Mouse (Mus musculus): Measurements from ENCODE around the gene Gm960.

The Gm960 gene

GRCm38 (mm10) chr19:4698205-4698677 lies at the start of gene Gm960:
Gm960 (minus strand) TSS chr19:4698668.
- DNase-seq, result peak; percentile 91

DNA sequence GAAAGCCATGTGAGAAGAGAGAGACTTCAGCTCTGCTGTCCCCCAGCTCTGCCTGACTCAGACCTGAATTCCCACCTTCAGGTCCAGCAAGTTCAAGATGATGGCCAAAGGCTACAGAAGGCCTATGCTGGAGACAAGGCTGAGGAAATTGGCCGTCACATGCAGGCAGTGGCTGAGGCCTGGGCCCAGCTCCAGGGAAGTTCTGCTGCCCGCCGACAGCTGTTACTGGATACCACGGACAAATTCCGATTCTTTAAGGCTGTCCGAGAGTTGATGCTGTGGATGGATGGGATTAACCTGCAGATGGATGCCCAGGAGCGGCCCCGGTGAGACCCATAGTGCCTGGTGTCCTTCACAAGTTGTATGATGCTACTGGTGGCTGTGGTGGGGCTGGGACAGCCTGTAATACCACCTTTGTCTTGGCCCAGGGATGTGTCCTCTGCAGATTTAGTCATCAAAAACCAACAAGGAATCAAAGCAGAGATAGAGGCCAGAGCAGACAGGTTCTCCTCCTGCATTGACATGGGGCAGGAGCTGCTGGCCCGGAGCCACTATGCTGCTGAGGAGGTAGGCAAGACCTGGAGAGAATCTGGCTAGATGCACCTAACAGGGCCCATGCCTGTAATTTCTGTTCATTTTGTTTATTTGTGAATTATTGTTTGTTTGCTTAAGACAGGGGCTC lies 49.3 kb upstream of the Gm960 start:
- DNase-seq, result no peak

DNA sequence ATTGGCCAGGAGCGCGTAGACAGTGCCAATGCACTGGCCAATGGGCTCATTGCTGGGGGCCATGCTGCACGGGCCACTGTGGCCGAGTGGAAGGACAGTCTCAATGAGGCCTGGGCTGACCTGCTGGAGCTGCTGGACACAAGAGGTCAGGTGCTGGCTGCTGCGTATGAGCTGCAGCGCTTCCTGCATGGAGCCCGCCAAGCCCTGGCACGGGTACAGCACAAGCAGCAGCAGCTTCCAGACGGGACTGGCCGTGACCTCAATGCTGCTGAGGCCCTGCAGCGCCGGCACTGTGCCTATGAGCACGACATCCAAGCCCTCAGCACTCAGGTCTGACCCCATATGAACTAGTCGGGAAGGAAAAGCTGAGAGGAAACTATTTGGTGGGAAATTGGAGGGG lies 48.1 kb upstream of the Gm960 start:
- no peak for DNase-seq

DNA sequence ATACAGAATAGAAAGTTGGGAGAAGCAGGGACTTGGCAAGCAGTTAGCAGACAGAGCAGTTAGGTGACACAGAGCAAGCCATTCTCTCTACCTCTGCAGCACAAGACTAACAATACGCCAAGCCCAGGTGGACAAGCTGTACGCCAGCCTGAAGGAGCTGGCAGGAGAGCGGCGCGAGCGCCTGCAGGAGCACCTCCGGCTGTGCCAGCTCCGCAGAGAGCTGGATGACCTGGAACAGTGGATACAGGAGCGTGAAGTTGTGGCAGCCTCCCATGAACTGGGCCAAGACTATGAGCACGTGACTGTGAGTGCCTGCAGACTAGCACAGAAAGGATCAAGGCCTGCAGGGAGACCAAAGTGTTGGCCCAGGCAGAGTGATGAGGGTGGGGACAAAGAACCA lies 47.2 kb upstream of the Gm960 start:
- no peak for DNase-seq

DNA sequence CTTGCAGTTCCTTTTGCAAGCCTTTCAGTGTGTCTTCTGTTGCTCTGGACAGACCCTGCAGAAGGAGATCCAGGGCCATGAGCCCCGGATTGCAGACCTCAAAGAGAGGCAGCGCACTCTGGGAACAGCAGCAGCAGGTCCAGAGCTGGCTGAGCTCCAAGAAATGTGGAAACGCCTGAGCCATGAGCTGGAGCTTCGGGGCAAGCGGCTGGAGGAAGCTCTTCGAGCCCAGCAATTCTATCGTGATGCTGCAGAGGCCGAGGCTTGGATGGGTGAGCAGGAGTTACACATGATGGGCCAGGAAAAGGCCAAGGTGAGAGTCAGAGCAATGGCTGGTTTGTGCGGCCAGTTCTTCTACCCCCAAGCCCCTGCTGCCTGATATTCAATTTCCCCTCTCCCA lies 46.6 kb upstream of the Gm960 start:
- DNase-seq, result no peak

DNA sequence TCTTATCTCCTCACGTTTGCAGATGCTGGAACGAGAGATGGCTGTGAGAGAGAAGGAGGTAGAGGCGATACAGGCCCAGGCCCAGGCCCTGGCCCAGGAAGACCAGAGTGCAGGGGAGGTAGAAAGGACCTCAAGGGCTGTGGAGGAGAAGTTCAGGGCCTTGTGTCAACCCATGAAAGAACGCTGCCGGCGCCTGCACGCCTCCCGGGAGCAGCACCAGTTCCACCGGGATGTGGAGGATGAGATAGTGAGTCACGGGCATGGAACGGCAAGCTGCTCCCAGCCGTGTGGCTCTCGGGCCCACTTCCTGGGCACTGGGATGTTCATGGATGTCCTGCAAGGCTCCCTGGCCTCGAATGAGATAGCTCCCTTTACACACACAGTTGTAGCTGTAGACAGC lies 45.6 kb upstream of the Gm960 start:
- DNase-seq, result no peak

DNA sequence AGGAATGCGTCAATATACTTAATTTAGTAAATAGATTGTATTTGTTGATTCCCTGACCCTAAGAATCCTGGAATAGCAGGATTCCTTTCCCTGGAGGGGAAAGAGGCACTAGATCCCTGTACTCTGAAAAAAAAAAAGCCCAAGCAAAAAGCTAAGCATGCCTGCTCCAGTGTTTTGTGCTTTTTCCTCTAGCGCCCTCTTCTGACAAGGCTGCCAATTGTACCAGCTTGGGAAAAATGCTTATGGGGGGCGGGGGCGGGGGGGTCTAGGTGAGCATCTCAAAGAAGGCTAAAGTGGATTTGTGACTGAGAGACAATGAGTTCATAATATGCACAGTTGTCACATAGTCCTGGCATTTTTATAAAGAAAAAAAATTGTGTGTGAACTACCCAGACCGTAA lies 45.1 kb upstream of the Gm960 start:
- DNase-seq, result peak; percentile 79

- DNase-seq, result no peak
Measured at GRCm38 (mm10) chr19:4742229-4742628, 43.8 kb upstream of the Gm960 start.

DNA sequence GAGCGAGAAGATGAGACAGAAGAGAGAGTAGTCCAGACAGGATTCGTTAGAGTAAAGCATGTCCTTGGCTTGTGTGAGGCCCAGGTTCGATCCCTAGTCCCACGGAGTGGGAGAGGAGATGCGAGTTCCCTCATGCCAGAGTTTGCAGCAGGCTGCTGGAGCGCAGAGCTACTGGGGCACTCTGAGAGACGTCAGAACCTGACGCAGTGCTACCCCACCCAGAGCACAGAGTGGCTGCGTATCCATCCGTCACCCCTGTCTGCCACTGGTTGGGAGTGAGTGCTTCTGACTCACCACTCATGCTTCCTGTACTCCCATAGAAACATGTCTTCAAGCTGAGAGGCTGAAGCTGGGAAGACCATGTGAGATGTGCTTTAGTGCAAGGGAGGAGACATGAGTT lies 43.0 kb upstream of the Gm960 start:
- DNase-seq, result no peak

- DNase-seq, result no peak
Measured at GRCm38 (mm10) chr19:4739762-4740161, 41.3 kb upstream of the Gm960 start.

DNA sequence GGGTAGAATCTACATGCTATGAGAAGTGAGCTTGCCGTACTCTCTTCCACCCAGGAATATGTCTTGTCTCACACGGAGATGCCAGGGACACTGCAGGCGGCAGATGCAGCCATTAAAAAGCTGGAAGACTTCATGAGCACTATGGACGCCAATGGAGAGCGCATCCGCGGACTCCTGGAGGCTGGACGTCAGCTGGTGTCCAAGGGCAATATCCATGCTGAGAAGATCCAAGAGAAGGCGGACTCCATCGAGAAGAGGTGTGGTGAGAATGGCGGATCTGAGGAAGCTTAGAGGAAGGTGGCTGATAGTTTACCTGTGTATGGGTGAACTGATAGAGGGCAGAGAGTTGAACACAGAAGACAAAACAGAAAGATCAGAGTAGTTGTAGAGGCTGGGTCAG lies 40.6 kb upstream of the Gm960 start:
- DNase-seq, result no peak

- DNase-seq, result no peak
Measured at GRCm38 (mm10) chr19:4737866-4738265, 39.4 kb upstream of the Gm960 start.

GRCm38 (mm10) chr19:4733052-4733451 lies 34.6 kb upstream of the Gm960 start:
- no peak for DNase-seq

DNA sequence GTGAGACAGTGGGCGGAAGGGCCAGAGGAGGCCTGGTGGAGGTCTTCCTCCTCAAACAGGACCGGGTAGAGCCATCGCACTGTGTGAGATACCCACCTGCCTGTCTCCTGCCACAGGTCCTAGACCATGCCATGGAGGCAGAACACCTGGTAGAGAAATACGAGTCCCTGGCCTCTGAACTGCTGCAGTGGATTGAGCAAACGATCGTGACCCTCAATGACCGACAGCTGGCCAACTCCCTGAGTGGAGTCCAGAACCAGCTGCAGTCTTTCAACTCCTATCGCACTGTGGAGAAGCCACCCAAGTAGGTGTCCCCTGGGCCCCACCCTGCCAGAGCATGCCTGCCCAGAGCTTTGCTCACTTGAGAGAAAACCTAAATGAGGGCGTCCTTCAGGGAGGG lies 30.7 kb upstream of the Gm960 start:
- DNase-seq, result no peak

DNA sequence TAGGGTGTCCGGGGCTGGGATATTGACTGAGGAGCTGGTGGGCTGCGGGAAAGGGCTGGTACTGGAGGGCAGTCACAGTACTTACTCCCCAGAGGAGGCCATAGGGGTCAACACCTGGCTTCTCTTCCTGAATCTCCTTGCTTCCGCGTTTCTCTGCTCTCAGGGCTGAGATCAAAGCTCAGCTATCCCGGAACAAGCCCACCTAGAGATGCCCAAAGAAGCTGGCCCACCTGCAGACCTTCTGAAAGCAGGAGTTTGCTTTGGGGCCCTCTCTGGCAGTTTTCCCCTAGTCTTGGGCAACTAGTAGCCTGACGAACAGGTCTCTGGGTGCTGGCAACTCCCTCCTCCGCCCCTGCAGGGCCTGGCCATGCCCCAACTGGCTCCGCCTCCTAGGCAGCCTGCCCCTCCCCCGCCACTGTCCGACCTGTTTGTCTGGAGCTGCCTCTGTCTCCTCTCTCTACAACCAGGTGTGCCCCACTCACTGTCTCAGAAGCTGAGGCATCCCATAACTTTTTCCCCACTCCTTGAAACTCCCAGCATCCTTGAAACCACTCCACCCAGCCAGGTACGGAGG lies 22.3 kb upstream of the Gm960 start:
- DNase-seq, result no peak

DNA sequence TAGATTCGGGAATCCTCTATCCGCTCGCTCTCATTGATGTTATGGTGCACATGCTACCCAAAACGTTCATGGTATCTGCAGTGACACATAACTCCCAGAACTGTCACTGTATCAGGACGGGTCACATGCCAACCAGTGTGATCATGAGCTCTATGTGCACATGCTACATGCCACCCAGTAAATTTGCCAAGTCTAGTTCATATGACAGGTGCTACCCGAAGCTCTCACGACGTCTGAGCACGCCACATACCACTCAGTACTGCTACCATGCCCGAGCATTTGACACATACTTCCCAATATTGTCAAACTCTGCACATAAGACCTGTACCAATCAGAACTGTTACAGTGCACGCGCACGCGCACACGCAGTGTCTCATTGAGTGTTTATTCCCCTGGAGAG lies 21.6 kb upstream of the Gm960 start:
- no peak for DNase-seq

DNA sequence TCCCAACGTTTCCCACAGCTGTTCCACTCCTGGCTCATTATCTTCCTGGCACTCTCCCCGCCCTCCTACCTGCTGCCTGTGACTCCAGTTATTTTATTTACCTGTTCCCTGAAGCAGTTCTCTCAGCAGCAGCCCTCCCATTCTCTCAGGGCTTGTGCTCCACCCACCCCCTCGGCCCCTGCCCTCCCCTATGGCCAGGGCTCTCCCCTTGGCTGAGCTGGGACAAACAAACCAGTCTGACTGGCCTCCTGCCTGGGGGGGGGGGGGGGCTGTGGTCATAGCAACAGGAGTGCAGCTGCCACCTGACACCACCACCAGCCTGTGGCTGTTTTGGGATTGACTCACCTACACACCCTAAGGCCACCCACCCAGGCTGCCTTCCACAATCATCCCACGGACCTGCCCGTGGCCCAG lies 20.9 kb upstream of the Gm960 start:
- DNase-seq, result no peak

DNA sequence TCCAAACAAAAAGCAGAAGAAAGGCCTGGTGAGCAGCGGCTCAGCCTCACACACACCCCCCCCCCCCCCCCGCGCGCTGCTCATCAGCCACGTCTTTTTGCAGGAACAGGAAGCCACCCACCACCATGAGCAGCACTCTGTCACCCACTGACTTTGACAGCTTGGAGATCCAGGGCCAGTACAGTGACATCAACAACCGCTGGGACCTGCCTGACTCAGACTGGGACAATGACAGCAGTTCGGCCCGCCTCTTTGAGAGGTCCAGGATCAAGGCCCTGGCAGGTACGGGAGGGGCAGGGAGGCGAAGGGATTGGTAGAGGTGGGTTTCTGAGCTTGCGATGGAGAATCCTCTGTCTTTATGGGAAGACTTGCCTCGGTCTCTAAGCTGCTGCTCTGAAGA lies 20.2 kb upstream of the Gm960 start:
- no peak for DNase-seq

- DNase-seq, result no peak
Measured at GRCm38 (mm10) chr19:4717281-4717680, 18.8 kb upstream of the Gm960 start.

DNA sequence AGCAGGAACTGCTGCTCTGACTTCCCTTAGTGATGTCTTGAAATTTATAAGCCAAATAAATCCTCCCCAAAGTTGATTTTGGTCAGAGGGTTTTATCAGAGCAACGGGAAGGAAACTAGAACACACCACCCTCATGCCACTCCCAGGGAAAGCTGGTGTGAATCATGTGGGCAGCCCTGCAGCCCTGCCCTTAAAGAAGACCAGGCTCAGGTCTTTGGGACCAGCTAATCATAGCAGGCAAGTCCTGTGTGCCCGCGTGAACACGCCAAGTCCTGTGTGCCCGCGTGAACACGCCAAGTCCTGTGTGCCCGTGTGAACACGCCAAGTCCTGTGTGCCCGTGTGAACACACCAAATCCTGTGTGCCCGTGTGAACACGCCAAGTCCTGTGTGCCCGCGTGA lies 18.3 kb upstream of the Gm960 start:
- no peak for DNase-seq

GRCm38 (mm10) chr19:4713886-4714285 lies 15.4 kb upstream of the Gm960 start:
- no peak for DNase-seq

DNA sequence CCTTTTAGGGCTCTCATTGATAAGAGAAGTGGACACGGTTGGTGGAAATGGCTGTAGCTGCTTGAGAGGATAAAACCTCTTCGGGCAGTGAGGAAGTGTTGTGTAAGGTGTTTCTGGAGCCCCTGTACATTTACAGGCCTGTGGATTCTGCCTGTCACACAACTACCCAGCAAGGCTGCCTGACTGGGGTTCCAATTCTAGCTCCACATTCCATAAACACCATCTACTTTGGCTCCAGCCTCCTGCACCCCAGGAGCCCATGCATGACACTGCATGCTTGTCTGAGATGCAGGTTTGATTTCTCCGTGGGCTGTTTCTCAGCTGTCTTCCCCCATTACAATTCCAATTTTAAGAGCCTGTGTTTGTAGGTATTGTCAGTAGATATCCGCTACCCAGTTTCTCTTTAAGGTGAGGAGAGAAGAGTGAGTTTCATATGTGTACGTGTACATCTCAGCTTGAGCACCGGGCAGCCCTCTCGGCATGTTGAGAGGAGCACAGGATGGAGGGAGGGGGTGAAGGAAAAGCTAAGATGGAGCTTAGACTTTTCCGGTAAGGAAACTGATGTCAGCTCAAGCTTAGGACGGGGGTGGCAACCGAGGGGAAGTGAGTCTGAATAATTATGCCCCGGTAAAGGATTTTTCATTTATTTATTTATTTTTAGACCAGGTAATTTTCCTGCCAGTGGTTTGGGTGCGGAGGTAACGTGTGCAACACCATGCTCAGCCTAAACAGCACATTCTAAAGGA lies 14.5 kb upstream of the Gm960 start:
- no peak for DNase-seq

DNA sequence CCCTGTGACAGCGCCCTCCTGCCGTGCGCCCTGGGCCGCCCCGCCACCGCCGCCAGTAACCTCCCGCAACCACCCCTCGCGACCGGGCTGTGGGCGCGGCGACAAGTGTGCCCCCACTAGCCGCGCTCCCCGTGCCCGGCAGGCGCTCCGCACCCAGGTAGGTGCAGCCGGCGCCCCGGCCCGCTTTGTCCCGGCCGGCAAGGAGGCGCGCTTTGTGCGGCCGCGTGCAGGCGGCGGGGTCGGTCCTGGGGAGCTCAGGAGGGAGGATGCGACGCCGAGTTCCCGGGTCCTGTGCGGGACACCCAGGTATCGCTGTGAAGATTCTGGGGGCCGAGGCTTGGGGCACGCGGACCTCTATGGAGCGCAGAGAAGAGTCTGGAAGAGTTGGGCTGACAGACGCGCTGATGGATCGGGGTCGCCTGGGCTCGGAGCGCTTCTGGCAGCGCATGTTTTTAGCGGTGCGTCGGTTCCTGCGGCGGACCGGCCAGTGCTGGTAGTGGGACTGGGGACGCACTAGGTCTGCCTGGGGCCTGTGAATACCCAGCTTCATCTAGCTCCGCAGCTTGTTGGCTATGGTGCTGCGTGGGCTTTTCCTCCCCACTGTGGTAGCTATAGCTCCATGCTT lies 13.8 kb upstream of the Gm960 start:
- peak; percentile 57 for DNase-seq
